Mouse (Mus musculus) lung, adult 2 months (tissue): ENCODE results near the gene Atp6v0b.

Experiments
- CTCF ChIP-seq: fragments of 200-500 bp; IDR thresholded peaks from 2 replicates; pipeline ENCODE4 v1.5.1; 2011; ENCODE audit warnings: mild to moderate bottlenecking, low read length, control low read depth; ENCODE audit not compliant: insufficient read depth
- POLR2A ChIP-seq: fragments of 200-500 bp; IDR thresholded peaks from 2 replicates; pipeline ENCODE4 v1.6.1; 2011; ENCODE audit warnings: low read depth, mild to moderate bottlenecking, control low read depth, low read length, borderline replicate concordance; ENCODE audit errors: extremely low read depth

DNA sequence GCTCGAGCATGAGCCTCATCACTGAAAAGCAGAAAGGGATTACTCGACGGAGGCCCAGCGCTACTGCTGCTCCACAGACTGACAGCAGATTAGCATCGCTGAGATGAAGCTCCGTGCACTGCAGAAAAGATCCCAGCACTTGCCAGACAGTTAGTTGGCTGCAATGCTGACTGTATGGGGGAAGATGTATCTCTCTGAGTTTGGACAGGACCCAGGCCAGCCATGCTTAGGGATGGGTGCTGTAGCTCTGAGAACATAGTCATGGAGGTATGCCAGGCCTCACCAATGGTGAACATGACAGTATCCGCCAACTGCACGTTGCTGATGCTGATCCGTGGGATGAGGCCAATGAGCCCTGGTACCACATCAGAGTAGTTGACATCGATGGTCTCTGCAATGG, 17.0 kb upstream of the Atp6v0b start:
- TF ChIP-seq POLR2A (no peak), CTCF (no peak)
